Mouse (Mus musculus): Measurements from ENCODE around the gene Nit1.

DNA sequence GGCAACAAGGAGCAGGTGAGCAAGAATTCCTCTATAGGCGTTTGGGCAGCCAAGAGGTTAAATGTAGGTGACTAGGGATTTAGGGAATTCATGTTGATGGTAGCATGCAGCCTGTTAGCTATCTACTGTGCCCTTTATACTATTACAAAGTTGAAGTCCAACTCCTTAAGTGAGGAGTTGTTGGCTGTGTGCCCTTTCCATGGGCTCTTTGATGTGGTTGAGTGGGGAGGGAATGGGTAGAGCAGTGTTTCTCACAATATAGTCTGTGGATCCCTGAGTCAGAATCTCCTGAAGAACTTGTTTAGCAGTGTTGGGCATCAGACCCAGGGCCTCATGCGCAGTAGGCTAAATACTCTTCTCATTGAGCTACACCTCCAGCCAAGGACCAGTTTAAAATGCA lies 11.4 kb upstream of the Nit1 start:
- TF ChIP-seq POLR2A (IDR thresholded peaks at IDR 0.05; ENCODE audit: control insufficient read depth, extremely low read depth, insufficient read depth, low read length, poor library complexity), result no peak
- no peak for TF ChIP-seq CTCF (IDR thresholded peaks at IDR 0.05; ENCODE audit: borderline replicate concordance, control insufficient read depth, extremely low read depth, insufficient read depth, low read length, poor library complexity)
